17 mouse cellular contexts compared by ENCODE assay signal in genomic region chr11:117247541-117247940, GRCm38 (mm10). TPM values are rescaled to one million over a fixed set of nuclear protein-coding genes. Genes with fewer than 3 reads are reported as not detected.
DNase-seq lines count a peak whose midpoint lies in the region; ATAC-seq and TF ChIP-seq lines count a peak whose summit lies in the region.
"Had no signal": no experiment of that assay in that cellular context is flagged by ENCODE, and none has a peak within 500 bp of the region (broad histone marks: within the 10 kb centered on the region; RNA-seq: fewer than 3 reads in every experiment).

No protein-coding gene starts in this region.

- intact Hi-C loops in heart, postnatal 25 days (cut with DNase I): no loop called here

- 72% methylated on average over 5 of the region's 5 CpGs for WGBS in kidney, adult 2 months
- WGBS in kidney, embryonic 14.5 days: 83% methylated on average over 5 of the region's 5 CpGs
- WGBS in liver, adult 2 months: 48% methylated on average over 5 of the region's 5 CpGs
- WGBS in small intestine, adult 2 months: 76% methylated on average over 5 of the region's 5 CpGs

- H3K4me3 ChIP-seq in kidney, adult 2 months (ENCODE audit: insufficient read depth, low read depth, low read length): no peak overlapping the region
- no peak overlapping the region for H3K4me3 ChIP-seq in kidney, embryonic 14.5 days (ENCODE audit: low read length)
- H3K4me3 ChIP-seq in liver, adult 2 months (ENCODE audit: insufficient read depth, low read depth, low read length): no peak overlapping the region
- H3K4me3 ChIP-seq in small intestine, adult 2 months (ENCODE audit: low read depth, low read length): no peak overlapping the region
- H3K4me3 ChIP-seq: embryonic facial prominence, embryonic 13.5 days; forebrain, embryonic 12.5 days; heart, embryonic 10.5 days; hindbrain, embryonic 10.5 days had no signal

- ATAC-seq in kidney, embryonic 14.5 days (ENCODE audit: low FRiP score, low TSS enrichment): no peak
- ATAC-seq: forebrain, embryonic 16.5 days had no signal

- H3K36me3 ChIP-seq in kidney, adult 2 months (ENCODE audit: control insufficient read depth, insufficient read depth, low read length): no peaks in the 10 kb centered on the region
- H3K36me3 ChIP-seq in kidney, embryonic 14.5 days (ENCODE audit: control insufficient read depth, insufficient read depth, low read length): no peaks in the 10 kb centered on the region
- no peaks in the 10 kb centered on the region for H3K36me3 ChIP-seq in liver, adult 2 months (ENCODE audit: control insufficient read depth, insufficient read depth, low read length)
- no peaks in the 10 kb centered on the region; the same call in 1 of the 2 replicates for H3K36me3 ChIP-seq in small intestine, adult 2 months (ENCODE audit: control insufficient read depth, insufficient read depth, low read length)
- H3K36me3 ChIP-seq: embryonic facial prominence, embryonic 13.5 days; forebrain, embryonic 12.5 days; heart, embryonic 10.5 days; hindbrain, embryonic 10.5 days had no signal

- TF ChIP-seq POLR2A in kidney, adult 2 months (IDR thresholded peaks at IDR 0.05; ENCODE audit: low read depth, low read length): no peak
- TF ChIP-seq POLR2A in liver, adult 2 months (IDR thresholded peaks at IDR 0.05; ENCODE audit: extremely low read depth, insufficient read depth, low read length): no peak
- no peak for TF ChIP-seq POLR2A in small intestine, adult 2 months (IDR thresholded peaks at IDR 0.05; ENCODE audit: low read depth, low read length)

- H3K79me2 ChIP-seq in liver, adult 2 months (ENCODE audit: control insufficient read depth, insufficient read depth, low read length): peaks cover 35% of the 10 kb centered on the region

- peak overlapping the region; percentile 72 for H3K27ac ChIP-seq in kidney, adult 2 months (ENCODE audit: insufficient read depth, low read depth, low read length)
- H3K27ac ChIP-seq in kidney, embryonic 14.5 days (ENCODE audit: low read depth, low read length): no peak overlapping the region
- H3K27ac ChIP-seq in liver, adult 2 months (replicated peaks; ENCODE audit: insufficient read depth, low read depth, low read length): peak overlapping the region; percentile 84
- H3K27ac ChIP-seq in small intestine, adult 2 months (ENCODE audit: insufficient read depth, low read depth, low read length): 0 out of 2 replicates have a peak overlapping the region, but pooled peaks have one; percentile 31
- H3K27ac ChIP-seq: embryonic facial prominence, embryonic 13.5 days; forebrain, embryonic 12.5 days had no signal

- no peak overlapping the region for H3K4me2 ChIP-seq in kidney, embryonic 14.5 days (replicated peaks; ENCODE audit: low read depth, low read length)
- H3K4me2 ChIP-seq: embryonic facial prominence, embryonic 13.5 days; forebrain, embryonic 12.5 days; hindbrain, embryonic 14.5 days had no signal

- H3K9ac ChIP-seq in kidney, embryonic 14.5 days (ENCODE audit: low read depth, low read length): no peak overlapping the region
- no peak overlapping the region for H3K9ac ChIP-seq in liver, adult 2 months (ENCODE audit: low read depth, low read length)
- H3K9ac ChIP-seq: embryonic facial prominence, embryonic 13.5 days; forebrain, embryonic 12.5 days; hindbrain, embryonic 14.5 days had no signal

- no peak for TF ChIP-seq CTCF in kidney, adult 2 months (conservative IDR thresholded peaks at IDR 0.05; ENCODE audit: insufficient read depth, insufficient read length, low read depth, low read length)
- TF ChIP-seq CTCF in liver, adult 2 months (IDR thresholded peaks at IDR 0.05; ENCODE audit: low read depth, low read length): no peak
- TF ChIP-seq CTCF in small intestine, adult 2 months (IDR thresholded peaks at IDR 0.05; ENCODE audit: extremely low read depth, insufficient read length, insufficient replicate concordance, low read depth, low read length): no peak

- peak; percentile 95 for DNase-seq in heart, adult 11 months
- DNase-seq in heart, postnatal 25 days (ENCODE audit: low spot score): no peak
- no peak for DNase-seq in kidney, adult 2 months
- no peak for DNase-seq in liver, adult 2 months (ENCODE audit: extremely low read depth, low read depth, low spot score)
- no peak for DNase-seq in liver
- no peak for DNase-seq in right cerebral cortex, adult 18-20 months
- DNase-seq: cerebellum, adult 11-12 months; cerebellum, adult 9-10 months; cerebellum, postnatal 36 days had no signal

- H3K27me3 ChIP-seq in kidney, adult 2 months (replicated peaks; ENCODE audit: control insufficient read depth, insufficient read depth, low read length): no peaks in the 10 kb centered on the region
- no peaks in the 10 kb centered on the region for H3K27me3 ChIP-seq in kidney, embryonic 14.5 days (ENCODE audit: control insufficient read depth, insufficient read depth, low read length)
- no peaks in the 10 kb centered on the region for H3K27me3 ChIP-seq in liver, adult 2 months (ENCODE audit: control insufficient read depth, insufficient read depth, low read length)
- H3K27me3 ChIP-seq in small intestine, adult 2 months (ENCODE audit: control insufficient read depth, insufficient read depth, low read length): no peaks in the 10 kb centered on the region
- H3K27me3 ChIP-seq: embryonic facial prominence, embryonic 13.5 days; forebrain, embryonic 12.5 days had no signal

- no peaks in the 10 kb centered on the region for H3K9me3 ChIP-seq in kidney, embryonic 14.5 days (ENCODE audit: control insufficient read depth, low read length)
- H3K9me3 ChIP-seq: embryonic facial prominence, embryonic 13.5 days; forebrain, embryonic 12.5 days; heart, embryonic 10.5 days; hindbrain, embryonic 10.5 days had no signal

- peaks cover 22% of the 10 kb centered on the region for H3K4me1 ChIP-seq in kidney, adult 2 months (ENCODE audit: control insufficient read depth, insufficient read depth, low read length)
- peaks cover 39% of the 10 kb centered on the region for H3K4me1 ChIP-seq in kidney, embryonic 14.5 days (ENCODE audit: control insufficient read depth, insufficient read depth, low read length)
- peaks cover 32% of the 10 kb centered on the region for H3K4me1 ChIP-seq in liver, adult 2 months (ENCODE audit: control insufficient read depth, insufficient read depth, low read length)
- H3K4me1 ChIP-seq in small intestine, adult 2 months (ENCODE audit: control insufficient read depth, insufficient read depth, insufficient read length, low read length): peaks cover 10% of the 10 kb centered on the region

RNA-seq across cellular contexts. Expression of gene Sept9, which starts 48.1 kb away (rescaled TPM):
- 10 to 100 TPM; 32.2 to 35.2 TPM for total RNA-seq in heart, postnatal 25 days (2021)
- 22.2 and 25.9 TPM in 2 replicates for polyA plus RNA-seq in kidney, adult 2 months (2012; rRNA removed)
- 96.6 and 104 TPM in 2 replicates for polyA plus RNA-seq in kidney, embryonic 14.5 days (2014; fragmentation: Nextera tagmentation; extraction: Ambion mirVana)
- total RNA-seq in liver, adult 2 months (2014; rRNA removed): 18.8 and 20.7 TPM in 2 replicates
- polyA plus RNA-seq in liver, adult 2 months (2012; rRNA removed): 21.2 and 29.0 TPM in 2 replicates
- 17.0 and 31.0 TPM in 2 replicates for polyA plus RNA-seq in small intestine, adult 2 months (2012; rRNA removed)
